Mouse (Mus musculus) heart, postnatal 0 days (tissue): ENCODE measurements around the gene Map2k5.

Experiments used
- CTCF ChIP-seq: IDR thresholded peaks from 2 replicates; pipeline ENCODE4 v1.5.1; 2016; ENCODE audit warnings: antibody characterized with exemption, control low read depth, low read depth
- EP300 ChIP-seq: IDR thresholded peaks from 2 replicates; pipeline ENCODE4 v1.6.1; 2016; ENCODE audit warnings: antibody characterized with exemption, low read depth

- TF ChIP-seq CTCF (no peak), EP300 (no peak)
Measured at GRCm38 (mm10) chr9:63187310-63187709, 190.4 kb downstream of the Map2k5 start.
